ENCODE assay signal across 22 mouse cellular contexts in genomic region chr9:49470946-49471345, GRCm38 (mm10). TPM values are rescaled to one million over a fixed set of nuclear protein-coding genes. Genes with fewer than 3 reads are reported as not detected.
DNase-seq lines count a peak whose midpoint lies in the region; ATAC-seq and TF ChIP-seq lines count a peak whose summit lies in the region.
"Had no signal": no experiment of that assay in that cellular context is flagged by ENCODE, and none has a peak within 500 bp of the region (broad histone marks: within the 10 kb centered on the region; RNA-seq: fewer than 3 reads in every experiment).

No protein-coding gene starts in this region.

- no peak overlapping the region for H3K4me2 ChIP-seq in forebrain, postnatal 0 days (ENCODE audit: low read depth)
- H3K4me2 ChIP-seq in forebrain, embryonic 11.5 days (ENCODE audit: low read depth, low read length, severe bottlenecking) = no peak overlapping the region
- H3K4me2 ChIP-seq in lung, embryonic 14.5 days = no peak overlapping the region
- no peak overlapping the region for H3K4me2 ChIP-seq in lung, postnatal 0 days (replicated peaks; ENCODE audit: low read depth, low read length)
- H3K4me2 ChIP-seq: embryonic facial prominence, embryonic 12.5 days; forebrain, embryonic 12.5 days; hindbrain, embryonic 13.5 days had no signal

- WGBS in forebrain, postnatal 0 days = 32% methylated on average over 6 of the region's 6 CpGs
- 94% methylated on average over 6 of the region's 6 CpGs for WGBS in forebrain, embryonic 11.5 days
- 74% methylated on average over 6 of the region's 6 CpGs for WGBS in lung, embryonic 14.5 days
- 76% methylated on average over 6 of the region's 6 CpGs for whole genome bisulfite sequencing in lung, postnatal 0 days

- TF ChIP-seq CTCF in forebrain, postnatal 0 days (IDR thresholded peaks at IDR 0.05; ENCODE audit: low read depth) = no peak
- no peak for TF ChIP-seq CTCF in lung, embryonic 14.5 days (IDR thresholded peaks at IDR 0.05; ENCODE audit: low read depth)
- no peak for TF ChIP-seq CTCF in lung, postnatal 0 days (IDR thresholded peaks at IDR 0.05)
- no peak for TF ChIP-seq CTCF in brain, embryonic 14.5 days (IDR thresholded peaks at IDR 0.05; ENCODE audit: borderline replicate concordance, extremely low read depth, insufficient read depth, insufficient read length)

- H3K9me3 ChIP-seq in forebrain, postnatal 0 days (ENCODE audit: low read length) = no peaks in the 10 kb centered on the region
- H3K9me3 ChIP-seq in forebrain, embryonic 11.5 days (ENCODE audit: control insufficient read depth, low read length) = no peaks in the 10 kb centered on the region
- no peaks in the 10 kb centered on the region for H3K9me3 ChIP-seq in lung, embryonic 14.5 days (ENCODE audit: low read depth, low read length)
- no peaks in the 10 kb centered on the region for H3K9me3 ChIP-seq in lung, postnatal 0 days (ENCODE audit: low read length)
- H3K9me3 ChIP-seq: embryonic facial prominence, embryonic 12.5 days; forebrain, embryonic 12.5 days; heart, embryonic 10.5 days; hindbrain, embryonic 13.5 days had no signal

- H3K4me3 ChIP-seq in forebrain, postnatal 0 days (ENCODE audit: low read depth, low read length) = no peak overlapping the region
- no peak overlapping the region for H3K4me3 ChIP-seq in forebrain, embryonic 11.5 days (ENCODE audit: low read depth, low read length)
- H3K4me3 ChIP-seq in lung, embryonic 14.5 days (ENCODE audit: low read depth, low read length) = no peak overlapping the region
- H3K4me3 ChIP-seq in lung, postnatal 0 days (ENCODE audit: low read depth, low read length) = no peak overlapping the region
- H3K4me3 ChIP-seq: embryonic facial prominence, embryonic 12.5 days; forebrain, embryonic 12.5 days; heart, embryonic 10.5 days; hindbrain, embryonic 13.5 days had no signal

- no peaks in the 10 kb centered on the region for H3K27me3 ChIP-seq in forebrain, postnatal 0 days (ENCODE audit: insufficient read depth, low read length)
- no peaks in the 10 kb centered on the region for H3K27me3 ChIP-seq in forebrain, embryonic 11.5 days (ENCODE audit: control insufficient read depth, insufficient read depth, low read length)
- no peaks in the 10 kb centered on the region for H3K27me3 ChIP-seq in lung, embryonic 14.5 days (ENCODE audit: insufficient read depth, low read length)
- no peaks in the 10 kb centered on the region for H3K27me3 ChIP-seq in lung, postnatal 0 days (replicated peaks; ENCODE audit: insufficient read depth, low read length)
- H3K27me3 ChIP-seq: embryonic facial prominence, embryonic 12.5 days; forebrain, embryonic 12.5 days; hindbrain, embryonic 13.5 days had no signal

- no peaks in the 10 kb centered on the region for H3K4me1 ChIP-seq in forebrain, postnatal 0 days (ENCODE audit: insufficient read depth)
- no peaks in the 10 kb centered on the region for H3K4me1 ChIP-seq in forebrain, embryonic 11.5 days (replicated peaks; ENCODE audit: control insufficient read depth, insufficient read depth, low read length)
- no peaks in the 10 kb centered on the region for H3K4me1 ChIP-seq in lung, embryonic 14.5 days (ENCODE audit: insufficient read depth)
- no peaks in the 10 kb centered on the region for H3K4me1 ChIP-seq in lung, postnatal 0 days (ENCODE audit: insufficient read depth, low read depth, low read length)
- H3K4me1 ChIP-seq: embryonic facial prominence, embryonic 12.5 days; heart, embryonic 10.5 days had no signal

- ATAC-seq in forebrain, postnatal 0 days = no peak
- no peak for ATAC-seq in forebrain, embryonic 11.5 days (replicated peaks; ENCODE audit: low FRiP score)
- ATAC-seq in lung, embryonic 14.5 days (ENCODE audit: insufficient read depth) = no peak
- no peak for ATAC-seq in lung, postnatal 0 days

- H3K27ac ChIP-seq in forebrain, postnatal 0 days (ENCODE audit: low read depth, low read length) = no peak overlapping the region
- no peak overlapping the region for H3K27ac ChIP-seq in forebrain, embryonic 11.5 days (ENCODE audit: low read depth, low read length)
- no peak overlapping the region for H3K27ac ChIP-seq in lung, embryonic 14.5 days (ENCODE audit: low read depth)
- H3K27ac ChIP-seq in lung, postnatal 0 days (ENCODE audit: low read length) = no peak overlapping the region
- H3K27ac ChIP-seq: embryonic facial prominence, embryonic 12.5 days; forebrain, embryonic 12.5 days; heart, embryonic 10.5 days; hindbrain, embryonic 13.5 days had no signal

- H3K9ac ChIP-seq in forebrain, postnatal 0 days = no peak overlapping the region
- no peak overlapping the region for H3K9ac ChIP-seq in forebrain, embryonic 11.5 days (ENCODE audit: low read length)
- H3K9ac ChIP-seq in lung, embryonic 14.5 days = no peak overlapping the region
- H3K9ac ChIP-seq in lung, postnatal 0 days (replicated peaks; ENCODE audit: low read depth) = no peak overlapping the region
- H3K9ac ChIP-seq: embryonic facial prominence, embryonic 12.5 days; forebrain, embryonic 12.5 days; hindbrain, embryonic 13.5 days had no signal

- DNase-seq in forebrain, postnatal 0 days = peak; percentile 41
- DNase-seq in forebrain, embryonic 11.5 days (ENCODE audit: low spot score) = no peak
- DNase-seq in lung, embryonic 14.5 days = peak; percentile 3
- DNase-seq in lung, postnatal 0 days (ENCODE audit: low spot score) = no peak
- peak; percentile 21 for DNase-seq in ovary, adult 18-20 months (ENCODE audit: low spot score)
- no peak for DNase-seq in ovary, postnatal 14 days (ENCODE audit: low spot score)
- peak; percentile 67 for DNase-seq in brain, embryonic 14.5 days (ENCODE audit: low read depth)
- no peak for DNase-seq in kidney, postnatal 14 days
- DNase-seq: adrenal gland, adult 8-10 months; adrenal gland, postnatal 36 days; cerebellum, adult 11-12 months; cerebellum, adult 9-10 months; gastrocnemius, postnatal 36 days; heart, postnatal 10 days; heart, postnatal 4 days had no signal

- TF ChIP-seq POLR2A in brain, embryonic 14.5 days (IDR thresholded peaks at IDR 0.05; ENCODE audit: borderline replicate concordance, extremely low read depth, insufficient read depth, insufficient read length, poor library complexity, severe bottlenecking) = no peak

- no peak for TF ChIP-seq EP300 in lung, postnatal 0 days (IDR thresholded peaks at IDR 0.05)

- no peaks in the 10 kb centered on the region for H3K36me3 ChIP-seq in forebrain, postnatal 0 days (ENCODE audit: insufficient read depth)
- H3K36me3 ChIP-seq in forebrain, embryonic 11.5 days (ENCODE audit: control insufficient read depth, insufficient read depth, low read length) = no peaks in the 10 kb centered on the region
- H3K36me3 ChIP-seq in lung, embryonic 14.5 days (ENCODE audit: insufficient read depth) = no peaks in the 10 kb centered on the region
- H3K36me3 ChIP-seq in lung, postnatal 0 days (ENCODE audit: insufficient read depth, low read length) = no peaks in the 10 kb centered on the region
- H3K36me3 ChIP-seq: embryonic facial prominence, embryonic 12.5 days; forebrain, embryonic 12.5 days; heart, embryonic 10.5 days; hindbrain, embryonic 13.5 days had no signal

RNA-seq across cellular contexts. Expression of gene Ttc12, which starts 15.1 kb away (rescaled TPM):
- total RNA-seq in forebrain, postnatal 0 days (2014; rRNA removed) = 2.6 and 3.7 TPM in 2 replicates
- polyA plus RNA-seq in forebrain, postnatal 0 days (2015; fragmentation: Nextera tagmentation; extraction: Ambion mirVana) = 1.2 and 2.5 TPM in 2 replicates
- polyA plus RNA-seq in forebrain, embryonic 11.5 days (2014; fragmentation: Nextera tagmentation; extraction: Ambion mirVana) = 1.9 and 2.0 TPM in 2 replicates
- 2.1 and 3.0 TPM in 2 replicates for polyA plus RNA-seq in lung, embryonic 14.5 days (2014; fragmentation: Nextera tagmentation; extraction: Ambion mirVana)
- 3.5 and 4.0 TPM in 2 replicates for polyA plus RNA-seq in lung, postnatal 0 days (2015; fragmentation: Nextera tagmentation; extraction: Ambion mirVana)
- polyA plus RNA-seq in brain, embryonic 14.5 days (2012; rRNA removed) = 1.2 and 2.5 TPM in 2 replicates

RNA-seq across cellular contexts. Expression of gene Ankk1, which starts 44.1 kb away (rescaled TPM):
- total RNA-seq in forebrain, postnatal 0 days (2014; rRNA removed) = not detected in 2 replicates
- polyA plus RNA-seq in forebrain, postnatal 0 days (2015; fragmentation: Nextera tagmentation; extraction: Ambion mirVana) = not detected in 2 replicates
- polyA plus RNA-seq in forebrain, embryonic 11.5 days (2014; fragmentation: Nextera tagmentation; extraction: Ambion mirVana) = not detected in 2 replicates
- polyA plus RNA-seq in lung, embryonic 14.5 days (2014; fragmentation: Nextera tagmentation; extraction: Ambion mirVana) = not detected in 2 replicates
- 0.11 TPM in 1 of 2 replicates, not detected in the other for polyA plus RNA-seq in lung, postnatal 0 days (2015; fragmentation: Nextera tagmentation; extraction: Ambion mirVana)
- 0.06 and 0.07 TPM in 2 replicates for polyA plus RNA-seq in brain, embryonic 14.5 days (2012; rRNA removed)
- total RNA-seq: adrenal gland, adult 8-10 months; adrenal gland, postnatal 36 days; gastrocnemius, adult 8-10 months; gastrocnemius, postnatal 36 days; heart, postnatal 10 days; heart, postnatal 4 days had no signal
- polyA plus RNA-seq: cortical plate, adult 2 months; embryonic facial prominence, embryonic 12.5 days; forebrain, embryonic 12.5 days; heart, embryonic 14.5 days; hindbrain, embryonic 13.5 days had no signal

Comparison
In these comparisons a context has a peak if more than half of its experiments do, and no peak if none do; other contexts are left out.
1. DNase-seq: peak in forebrain, postnatal 0 days (single experiment), lung, embryonic 14.5 days (single experiment), ovary, adult 18-20 months (single experiment) and brain, embryonic 14.5 days (single experiment); none in forebrain, embryonic 11.5 days (single experiment), lung, postnatal 0 days (single experiment), ovary, postnatal 14 days (single experiment) and kidney, postnatal 14 days (single experiment).